Mouse (Mus musculus) Patski (cell line): ENCODE results near the gene Lrp2bp. TPM values are rescaled to one million over a fixed set of nuclear protein-coding genes. Genes with fewer than 3 reads are reported as not detected.
A peak's percentile ranks its signal among the peaks of the same experiment; 100 is the strongest.

Experiments used
- ATAC-seq: fragments of 100-300 bp; one replicate; pipeline ENCODE4 v1.8.0; 2021
- CTCF ChIA-PET: fragments of 350-600 bp; sonication (Branson Sonifier 250); formaldehyde crosslinking; loops from one replicate; lab custom pipeline; 2022; ENCODE audit warnings: inconsistent platforms; lab: Charles Lee
- POLR2A ChIA-PET: fragments of 350-600 bp; sonication (Branson Sonifier 250); formaldehyde crosslinking; loops from one replicate; lab custom pipeline; 2022; ENCODE audit warnings: antibody characterized with exemption, inconsistent platforms; lab: Charles Lee
- DNase-seq: peaks from one replicate; pipeline ENCODE4 v3.0.0-alpha.2; 2011; ENCODE audit warnings: low read depth, low spot score
- H3K27me3 ChIP-seq: fragments of 371-371 bp; one replicate; pipeline ENCODE4 v1.5.1; 2021
- CTCF ChIP-seq: fragments of 100-300 bp; IDR thresholded peaks from one replicate; pipeline ENCODE4 v1.5.1; 2021
- in situ Hi-C: fragments of 300-500 bp; cut with MboI; formaldehyde crosslinking; loops from 3 replicates; pipeline ENCODE4 v1.11.1; 2018; ENCODE audit warnings: low pct_unique_long_range_greater_than_20kb, mixed read lengths
- polyA plus RNA-seq: library from polyadenylated mRNA; unstranded; gene quantifications from one replicate; pipeline ENCODE4 v1.2.3, GENCODE M21; 2021

The Lrp2bp gene
- 0.23 TPM for polyA plus RNA-seq

DNA sequence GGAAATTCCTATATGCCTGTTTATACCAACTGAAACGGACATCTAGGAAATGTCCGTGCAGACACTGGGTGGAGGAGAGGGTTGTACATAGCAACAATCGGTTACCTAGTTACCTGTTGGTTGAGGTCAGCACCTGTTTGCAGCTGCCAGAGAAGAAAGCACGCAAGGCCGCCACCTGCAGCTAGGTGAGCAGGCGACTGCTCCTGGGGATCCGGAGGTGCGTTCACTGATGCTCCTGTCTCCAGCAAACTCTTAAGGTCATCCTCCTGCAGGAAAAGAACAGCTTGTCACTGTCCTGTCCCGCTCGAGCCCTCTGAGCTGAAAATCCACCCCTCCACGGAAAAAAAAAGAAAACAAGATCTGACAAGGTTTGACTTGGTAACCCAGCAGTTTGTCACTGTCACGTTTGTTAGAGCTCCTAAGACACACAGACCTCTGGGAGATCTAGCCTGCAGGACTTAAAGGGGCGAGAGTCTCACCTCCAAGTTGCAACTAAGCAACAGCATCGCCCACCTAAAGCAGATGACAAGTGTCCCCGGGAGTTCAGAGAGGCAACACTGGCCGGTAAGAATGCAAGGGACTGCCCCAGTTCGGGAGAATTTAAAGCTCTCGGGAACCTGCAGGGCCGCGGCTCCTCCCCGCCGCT, at the start of gene Lrp2bp:
TSS of gene Lrp2bp (plus strand) at position 166 of the 646 bp plus-strand sequence.
- no peaks in the 10 kb centered on the region for H3K27me3 ChIP-seq
- ATAC-seq (no peak), DNase-seq (no peak)
- ChIA-PET POLR2A (interaction anchor here (0.6 to 1.7 kb wide), 3 partner anchors 24 to 152 kb away, joined by 3 to 4 read pairs (median 3); partner anchors contain the start of genes 1700029J07Rik, Cfap97, Snx25 and Ufsp2), CTCF (interaction anchor here (1.0 to 1.5 kb wide), 2 partner anchors 12 to 23 kb away, joined by 4 to 6 read pairs; partner anchors contain the start of gene Ufsp2)
- in situ Hi-C loops, result no loop called here
- TF ChIP-seq CTCF, result no peak

DNA sequence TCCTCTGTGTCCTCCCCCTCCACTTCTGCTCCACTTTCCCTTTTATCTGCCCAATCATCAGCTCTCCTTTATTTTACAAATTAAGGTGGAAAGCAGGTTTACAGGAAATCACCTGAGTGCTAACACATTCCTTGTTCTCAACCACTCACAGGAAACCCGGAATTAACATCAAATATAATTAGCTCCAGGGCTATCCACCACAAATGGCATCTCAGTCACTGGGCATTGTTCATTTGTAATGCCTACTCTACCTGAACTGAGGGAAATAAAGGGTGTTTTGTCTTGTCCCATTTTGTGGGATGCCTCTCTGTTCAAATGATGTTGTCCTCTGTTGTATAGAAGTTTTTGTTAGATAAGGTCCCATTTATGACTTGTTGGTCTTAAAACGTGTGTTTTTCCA, 48.5 kb upstream of the Lrp2bp start:
- in situ Hi-C loops, result no loop called here

DNA sequence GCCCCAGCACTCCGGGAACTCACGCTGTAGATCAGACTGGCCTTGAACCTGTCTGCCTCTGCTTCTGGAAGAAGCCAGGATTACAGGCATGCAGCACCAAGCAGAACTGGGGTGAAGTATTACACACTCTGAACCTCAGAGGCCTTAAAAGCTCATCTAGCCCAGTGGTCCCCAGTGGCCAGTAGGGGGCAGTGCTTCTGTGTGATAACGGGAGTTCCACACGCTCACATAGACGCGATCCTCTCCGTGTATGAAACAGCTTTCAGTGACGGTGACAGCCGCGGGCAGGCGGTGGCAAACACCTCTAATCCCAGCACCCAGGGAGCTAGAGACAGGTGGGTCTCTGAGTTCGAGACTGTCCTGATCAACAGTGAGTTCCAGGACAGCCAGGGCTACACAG, 28.2 kb upstream of the Lrp2bp start:
- TF ChIP-seq CTCF, result peak; percentile 54
- in situ Hi-C loops, result no loop called here
- ATAC-seq (no peak), DNase-seq (no peak)
- no peaks in the 10 kb centered on the region for H3K27me3 ChIP-seq
- ChIA-PET CTCF (interaction anchor here (1.1 to 2.2 kb wide), 2 partner anchors 14 to 34 kb away, joined by 4 read pairs; partner anchors contain the start of gene Ankrd37), POLR2A (no interaction called here)

More for the DNA sequence above, 48.5 kb upstream of the Lrp2bp start:
- ATAC-seq, result no peak
- DNase-seq, result no peak
- ChIA-PET POLR2A (no interaction called here), CTCF (no interaction called here)
- TF ChIP-seq CTCF, result no peak
- H3K27me3 ChIP-seq, result no peaks in the 10 kb centered on the region

DNA sequence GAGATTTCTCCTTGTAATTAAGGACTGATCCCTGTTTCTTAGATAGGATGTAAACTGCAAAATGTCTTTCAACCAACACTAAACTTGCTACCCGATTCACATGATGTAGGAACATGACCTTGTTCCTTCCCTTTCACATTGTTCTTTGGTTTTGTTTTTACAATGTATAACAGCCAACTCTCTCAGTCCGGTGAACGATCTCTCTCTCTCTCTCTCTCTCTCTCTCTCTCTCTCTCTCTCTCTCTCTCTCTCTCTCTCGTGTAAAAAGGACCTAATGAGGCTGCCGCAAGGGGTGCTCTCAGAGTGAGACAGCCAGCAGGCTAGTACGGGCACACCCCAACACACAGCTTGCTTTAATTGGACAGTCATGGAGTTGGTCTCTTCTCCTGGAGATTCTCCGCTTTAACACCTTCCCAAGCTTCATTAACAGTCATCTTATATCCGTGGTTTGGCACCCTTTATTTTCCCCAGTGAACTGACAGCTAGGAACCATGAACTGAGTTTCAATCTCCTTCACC, 25.1 kb upstream of the Lrp2bp start:
- no peak for TF ChIP-seq CTCF
- in situ Hi-C loops, result no loop called here
- H3K27me3 ChIP-seq, result no peaks in the 10 kb centered on the region
- no peak for ATAC-seq
- DNase-seq, result no peak
- POLR2A ChIA-PET, result interaction anchor here (0.6 kb wide), 1 partner anchor 771 kb away, joined by 7 read pairs; no protein-coding TSS in a partner anchor
- CTCF ChIA-PET, result no interaction called here

DNA sequence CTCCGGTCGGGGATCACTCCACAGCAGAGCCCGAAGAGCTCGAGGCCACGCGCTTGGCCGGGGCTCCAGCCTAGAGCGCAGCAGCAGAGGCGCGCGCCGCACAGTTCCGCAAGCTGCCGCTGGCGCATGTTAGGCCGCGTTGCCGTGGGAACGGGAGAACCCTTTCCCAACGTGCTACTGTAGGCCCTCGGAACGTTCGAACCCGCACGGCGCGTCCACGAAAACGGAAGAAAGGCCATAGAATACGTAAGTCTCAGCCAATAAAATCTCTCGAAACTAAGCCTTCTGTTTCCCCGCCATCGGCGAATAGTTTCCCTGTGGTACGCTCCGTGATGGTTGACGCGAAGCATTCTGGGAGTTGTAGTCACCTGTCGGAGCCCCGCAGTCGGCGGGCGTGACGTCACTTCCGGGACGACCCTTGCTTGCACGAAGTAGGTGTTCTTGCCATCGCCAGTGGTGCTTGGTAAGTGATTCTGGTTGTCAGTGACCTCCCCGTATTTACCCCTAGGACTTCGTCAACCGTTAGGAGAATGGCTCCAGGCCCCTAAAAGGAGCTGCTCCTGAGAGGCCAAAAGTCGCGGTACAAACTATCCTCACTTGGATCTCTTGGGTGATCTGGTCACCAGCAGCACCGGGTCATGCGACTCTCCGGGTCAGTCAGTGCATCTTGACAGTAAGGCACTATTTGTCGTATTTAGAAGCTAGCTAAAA, 23.8 kb upstream of the Lrp2bp start, which contains the start of the genes 1700029J07Rik and Ufsp2:
TSS of gene 1700029J07Rik (minus strand) at position 127 of the 711 bp plus-strand sequence.
TSS of gene Ufsp2 (plus strand) at position 403 of the 711 bp plus-strand sequence.
- ATAC-seq (peak; percentile 98), DNase-seq (peak; percentile 86)
- ChIA-PET CTCF (interaction anchor here (0.9 to 1.4 kb wide), 4 partner anchors 9 to 24 kb away, joined by 3 to 4 read pairs (median 3); partner anchors contain the start of gene Lrp2bp), POLR2A (interaction anchor here (0.5 to 1.9 kb wide), 8 partner anchors 11 to 1280 kb away, joined by 3 to 5 read pairs (median 4); partner anchors contain the start of gene Lrp2bp)
- in situ Hi-C loops, result no loop called here
- peak; percentile 4 for TF ChIP-seq CTCF
- no peaks in the 10 kb centered on the region for H3K27me3 ChIP-seq

DNA sequence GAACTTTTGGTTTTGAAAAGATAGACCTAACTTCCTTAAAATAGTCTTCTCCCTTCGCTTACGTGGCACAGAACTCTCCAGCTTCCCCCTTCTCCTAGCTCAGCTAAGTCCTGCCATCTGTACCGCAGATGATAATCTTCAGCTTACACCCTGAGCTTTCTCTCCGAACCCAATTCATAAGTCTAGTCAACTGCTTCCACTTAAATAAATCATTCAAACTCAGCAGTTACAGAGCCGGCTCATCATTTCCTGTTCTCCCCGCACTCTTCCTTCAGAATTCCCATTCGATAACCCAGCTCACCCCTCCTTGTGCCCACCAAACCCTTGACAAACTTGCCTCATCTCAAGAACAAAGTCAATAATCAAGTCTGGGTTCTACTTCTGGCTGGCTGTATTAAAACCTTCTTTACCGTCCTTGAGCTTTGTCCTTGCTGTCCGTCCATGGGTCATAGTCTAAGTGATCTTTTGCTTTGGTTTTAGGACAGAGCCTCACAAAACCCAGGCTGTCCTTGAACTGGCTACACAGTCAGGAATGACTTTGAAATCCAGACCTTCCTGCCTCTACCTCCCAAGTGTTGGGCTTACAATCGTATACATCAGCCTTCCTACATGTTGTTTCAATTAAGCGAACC, 23.1 kb upstream of the Lrp2bp start:
- ATAC-seq (no peak), DNase-seq (no peak)
- POLR2A ChIA-PET, result interaction anchor here (0.7 to 1.9 kb wide), 3 partner anchors 11 to 23 kb away, joined by 4 read pairs; partner anchors contain the start of gene Lrp2bp
- CTCF ChIA-PET, result interaction anchor here (0.9 to 1.4 kb wide), 4 partner anchors 8 to 24 kb away, joined by 3 to 4 read pairs (median 3); partner anchors contain the start of gene Lrp2bp
- no peaks in the 10 kb centered on the region for H3K27me3 ChIP-seq
- no peak for TF ChIP-seq CTCF
- in situ Hi-C loops, result no loop called here

DNA sequence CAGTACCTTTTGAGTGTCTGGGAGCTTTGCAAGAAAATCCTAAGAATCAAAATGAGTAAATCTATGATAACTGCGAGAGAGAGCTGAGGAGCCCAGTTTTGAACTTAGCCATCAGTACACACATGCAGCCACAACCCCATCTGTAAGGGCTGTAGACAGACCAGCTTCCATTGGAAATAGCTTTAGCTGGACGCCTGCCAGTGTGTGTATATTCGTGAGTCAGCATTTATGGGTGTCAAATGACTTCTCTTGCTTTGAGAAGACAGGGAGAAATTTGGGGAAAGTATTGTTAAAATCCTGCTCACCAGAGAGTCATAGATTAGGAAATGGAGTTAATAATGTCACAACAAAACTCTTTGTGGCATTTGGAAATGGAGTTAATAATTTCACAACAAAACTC, 12.4 kb upstream of the Lrp2bp start:
- in situ Hi-C loops, result no loop called here
- POLR2A ChIA-PET, result interaction anchor here (1.2 kb wide), 1 partner anchor 11 kb away, joined by 4 read pairs; the partner anchor contains the start of genes 1700029J07Rik and Ufsp2
- no peaks in the 10 kb centered on the region for H3K27me3 ChIP-seq
- CTCF ChIA-PET, result no interaction called here
- DNase-seq, result no peak
- no peak for TF ChIP-seq CTCF
- ATAC-seq, result no peak

DNA sequence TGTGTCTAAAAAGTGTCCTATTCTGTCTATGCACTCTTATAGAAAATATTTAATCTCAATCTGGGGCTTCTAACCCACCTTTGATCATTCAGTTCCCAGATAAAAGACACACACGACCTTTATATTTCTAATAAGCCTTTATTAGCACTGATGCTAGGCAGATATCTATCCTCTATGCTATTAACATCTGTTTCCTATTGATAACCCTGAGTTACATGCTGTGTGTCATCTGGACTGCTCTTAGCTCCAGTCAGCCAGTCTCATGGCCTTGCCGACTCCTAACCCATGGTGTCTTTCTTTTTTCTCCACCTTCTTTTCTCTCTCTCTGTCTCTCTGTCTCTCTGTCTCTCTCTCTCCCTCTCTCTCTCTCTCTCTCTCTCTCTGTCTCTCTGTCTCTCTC, 10.9 kb upstream of the Lrp2bp start:
- in situ Hi-C loops, result no loop called here
- DNase-seq (no peak), ATAC-seq (no peak)
- H3K27me3 ChIP-seq, result no peaks in the 10 kb centered on the region
- ChIA-PET CTCF (interaction anchor here (1.3 kb wide), 1 partner anchor 12 kb away, joined by 3 read pairs; no protein-coding TSS in a partner anchor), POLR2A (no interaction called here)
- no peak for TF ChIP-seq CTCF

DNA sequence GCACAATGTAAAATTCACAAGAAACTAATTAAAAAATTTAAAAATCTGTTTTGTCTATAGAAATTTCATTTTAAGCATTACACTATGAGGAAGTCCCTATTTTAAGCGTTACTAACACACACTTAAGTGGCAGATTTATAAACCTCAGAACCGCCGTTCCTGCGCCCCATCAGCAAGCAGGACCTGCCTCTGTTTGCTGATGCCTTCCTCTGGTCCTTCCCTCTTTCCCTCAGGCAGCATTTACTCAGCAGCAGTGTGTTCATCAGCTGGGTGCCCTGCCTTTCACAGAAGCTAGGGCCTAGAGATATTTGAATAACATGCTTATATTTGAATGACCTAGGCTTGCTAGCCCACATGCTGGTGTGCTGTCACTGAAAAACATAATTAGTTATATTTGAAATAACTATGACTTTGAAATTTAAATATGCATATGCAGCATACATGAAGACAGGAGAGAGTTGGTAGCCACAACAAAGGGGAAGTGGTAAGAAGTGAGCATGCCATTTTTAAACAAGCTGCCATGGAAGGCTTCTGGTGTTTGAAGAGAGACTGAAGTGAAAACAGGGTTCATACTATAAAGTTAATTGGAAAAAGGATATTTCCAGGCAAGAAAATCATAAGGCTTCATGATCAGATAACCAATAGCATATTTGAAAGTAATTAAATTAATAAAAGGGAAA, 8.3 kb upstream of the Lrp2bp start:
- POLR2A ChIA-PET, result no interaction called here
- in situ Hi-C loops, result no loop called here

More for the DNA sequence above, 8.3 kb upstream of the Lrp2bp start:
- CTCF ChIA-PET, result interaction anchor here (1.9 kb wide), 1 partner anchor 10 kb away, joined by 6 read pairs; no protein-coding TSS in a partner anchor
- no peak for TF ChIP-seq CTCF
- no peaks in the 10 kb centered on the region for H3K27me3 ChIP-seq
- ATAC-seq (no peak), DNase-seq (no peak)
